In genomic region chr2:35615977-35616376, GRCm38 (mm10) we compare ENCODE assay signal across 15 mouse cellular contexts. TPM values are rescaled to one million over a fixed set of nuclear protein-coding genes. Genes with fewer than 3 reads are reported as not detected.
DNase-seq lines count a peak whose midpoint lies in the region; ATAC-seq and TF ChIP-seq lines count a peak whose summit lies in the region.
"Had no signal": no experiment of that assay in that cellular context is flagged by ENCODE, and none has a peak within 500 bp of the region (broad histone marks: within the 10 kb centered on the region; RNA-seq: fewer than 3 reads in every experiment).

No protein-coding gene starts in this region.

- no peaks in the 10 kb centered on the region for H3K27me3 ChIP-seq in liver, embryonic 14.5 days (ENCODE audit: control insufficient read depth, insufficient read depth, low read length)
- H3K27me3 ChIP-seq: limb, embryonic 15.5 days had no signal

- no peak overlapping the region for H3K4me3 ChIP-seq in layer of hippocampus, adult 2 months
- no peak overlapping the region for H3K4me3 ChIP-seq in liver, embryonic 14.5 days (ENCODE audit: insufficient read depth in 1 of 2, low read depth in 2 of 2, low read length in 2 of 2)
- H3K4me3 ChIP-seq: forebrain, embryonic 12.5 days; limb, embryonic 15.5 days; midbrain, embryonic 12.5 days had no signal

- no peak overlapping the region for H3K4me2 ChIP-seq in liver, embryonic 14.5 days (ENCODE audit: low read depth)
- H3K4me2 ChIP-seq: forebrain, embryonic 12.5 days; limb, embryonic 15.5 days; midbrain, embryonic 12.5 days had no signal

- ATAC-seq in liver, embryonic 14.5 days (ENCODE audit: insufficient read depth): no peak
- ATAC-seq: hindbrain, embryonic 16.5 days had no signal

- H3K9ac ChIP-seq in liver, embryonic 14.5 days (replicated peaks): no peak overlapping the region
- H3K9ac ChIP-seq: forebrain, embryonic 12.5 days; limb, embryonic 15.5 days; midbrain, embryonic 12.5 days had no signal

- H3K9me3 ChIP-seq in liver, embryonic 14.5 days (ENCODE audit: control insufficient read depth, low read length): no peaks in the 10 kb centered on the region
- H3K9me3 ChIP-seq: forebrain, embryonic 12.5 days; limb, embryonic 15.5 days; midbrain, embryonic 12.5 days had no signal

- H3K27ac ChIP-seq in layer of hippocampus, adult 2 months: no peak overlapping the region
- no peak overlapping the region for H3K27ac ChIP-seq in liver, embryonic 14.5 days
- H3K27ac ChIP-seq: forebrain, embryonic 12.5 days; limb, embryonic 15.5 days; midbrain, embryonic 12.5 days had no signal

- H3K4me1 ChIP-seq in liver, embryonic 14.5 days (replicated peaks; ENCODE audit: control insufficient read depth in 2 of 2, insufficient read depth in 2 of 2, low read length in 1 of 2): peaks cover 3 to 20% of the 10 kb centered on the region in 2 experiments; a peak in 3 of 4 replicates

- no peaks in the 10 kb centered on the region for H3K36me3 ChIP-seq in liver, embryonic 14.5 days (replicated peaks; ENCODE audit: control insufficient read depth, insufficient read depth, low read depth)
- H3K36me3 ChIP-seq: forebrain, embryonic 12.5 days; limb, embryonic 15.5 days; midbrain, embryonic 12.5 days had no signal

- no peak for TF ChIP-seq EP300 in liver, embryonic 14.5 days (IDR thresholded peaks at IDR 0.05; ENCODE audit: low read depth)

- peak; percentile 46 for DNase-seq in cerebellum, adult 11 months
- DNase-seq in cerebellum, postnatal 4 days (ENCODE audit: low spot score in 2 of 2): no peak
- DNase-seq in layer of hippocampus, adult 2 months (ENCODE audit: low spot score in 2 of 2): no peak
- DNase-seq in layer of hippocampus, adult 18-20 months (ENCODE audit: low spot score in 2 of 2): no peak
- DNase-seq in R1 (ENCODE audit: low read depth, low spot score): peak; percentile 61
- no peak for DNase-seq in liver, embryonic 14.5 days (ENCODE audit: low read depth in 3 of 3, low spot score in 3 of 3)
- DNase-seq in right cerebral cortex, postnatal 10 days (ENCODE audit: low spot score in 2 of 2): no peak
- no peak for DNase-seq in kidney, postnatal 14 days
- DNase-seq: adrenal gland, postnatal 36 days; gastrocnemius, postnatal 36 days; spleen, adult 18-20 months had no signal

- 47% methylated on average over 2 of the region's 2 CpGs for WGBS in liver, embryonic 14.5 days (ENCODE audit: insufficient replicate concordance)

- peak; percentile 23 for TF ChIP-seq CTCF in layer of hippocampus, adult 2 months (conservative IDR thresholded peaks at IDR 0.05)
- 0 out of 2 replicates have a peak, but pooled peaks have one; percentile 9 for TF ChIP-seq CTCF in liver, embryonic 14.5 days (IDR thresholded peaks at IDR 0.05; ENCODE audit: low read depth)

RNA-seq across cellular contexts. Expression of gene Dab2ip, which starts 57.9 kb away (rescaled TPM):
- total RNA-seq in layer of hippocampus, adult 2 months (2021): 100 to 1,000 TPM in 1 of 2 experiments, 10 to 100 TPM in 1; 96.3 to 103 TPM
- 100 to 1,000 TPM; 108 to 109 TPM for total RNA-seq in layer of hippocampus, adult 18-20 months (2021)
- polyA plus RNA-seq in liver, embryonic 14.5 days (2012; rRNA removed): 3.9 and 4.0 TPM in 2 replicates
- 3.2 and 3.6 TPM in 2 replicates for polyA plus RNA-seq in liver, embryonic 14.5 days (2014; fragmentation: Nextera tagmentation; extraction: Ambion mirVana)

Comparison
In these comparisons a context has a peak if more than half of its experiments do, and no peak if none do; other contexts are left out.
1. DNase-seq: peak in cerebellum, adult 11 months (single experiment) and R1 (single experiment); none in cerebellum, postnatal 4 days (0 of 2), layer of hippocampus, adult 2 months (0 of 2), layer of hippocampus, adult 18-20 months (0 of 2), liver, embryonic 14.5 days (0 of 3), right cerebral cortex, postnatal 10 days (0 of 2) and kidney, postnatal 14 days (single experiment).